Mouse (Mus musculus): ENCODE data around the gene Krt9. TPM values are rescaled to one million over a fixed set of nuclear protein-coding genes. Genes with fewer than 3 reads are reported as not detected.

The Krt9 gene
- total and polyA plus RNA-seq, 2 experiments from 2014 or later: not detected

DNA sequence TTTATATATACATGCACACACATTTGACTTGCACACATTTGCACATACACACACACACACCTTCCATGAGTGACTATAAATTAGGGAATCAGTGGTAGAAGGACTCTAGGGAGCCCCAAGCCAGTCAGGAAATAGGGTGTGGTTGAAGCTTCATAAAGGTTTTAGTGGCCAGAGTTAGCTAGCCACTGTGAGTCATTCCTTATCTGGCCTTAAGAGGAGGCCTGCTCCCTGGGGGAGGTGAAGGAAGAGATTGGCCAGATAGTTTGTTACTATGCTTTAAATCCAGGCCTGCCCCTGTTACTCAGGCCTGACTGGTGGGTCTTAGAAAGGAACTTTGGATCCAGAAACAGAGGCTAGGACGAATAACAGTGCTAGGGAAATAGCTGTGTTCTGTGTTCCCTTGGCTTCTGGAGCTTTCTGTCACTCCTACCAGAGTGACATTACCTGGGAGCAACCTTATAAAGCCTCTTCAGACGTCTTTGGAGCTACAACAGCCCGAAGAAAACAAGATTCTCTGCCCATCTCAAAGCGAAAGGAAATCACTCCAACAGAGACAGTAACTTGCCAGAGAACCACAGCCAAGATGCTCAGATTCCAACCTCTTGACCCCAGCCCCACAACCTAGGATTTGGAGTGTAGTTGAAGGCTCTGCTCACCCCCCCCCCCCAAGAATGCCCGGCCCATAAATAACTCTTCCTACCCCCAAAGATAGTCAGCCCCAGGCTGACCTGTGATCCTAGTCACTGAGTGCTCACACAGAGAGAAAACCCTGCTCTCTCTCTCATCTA, 45.3 kb downstream of the Krt9 start:
- no peak for DNase-seq (ENCODE audit: low spot score)
- no peak for ATAC-seq (ENCODE audit: low FRiP score)
- Histone ChIP-seq H3K27ac (ENCODE audit: low read depth, low read length) (no peak overlapping the region), H3K9ac (replicated peaks; ENCODE audit: low read length, poor library complexity, severe bottlenecking) (no peak overlapping the region), H3K36me3 (ENCODE audit: insufficient read depth, low read length) (no peaks in the 10 kb centered on the region), H3K9me3 (ENCODE audit: low read length) (no peaks in the 10 kb centered on the region), H3K4me1 (ENCODE audit: insufficient read depth, low read length) (peaks cover 8% of the 10 kb centered on the region; the same call in 1 of the 2 replicates), H3K4me2 (ENCODE audit: low read depth, low read length, poor library complexity, severe bottlenecking) (no peak overlapping the region), H3K27me3 (ENCODE audit: insufficient read depth, low read length) (peaks cover 12% of the 10 kb centered on the region), H3K4me3 (ENCODE audit: low read depth, low read length) (no peak overlapping the region)
- WGBS: 80% methylated on average over 5 of the region's 5 CpGs
- TF ChIP-seq CTCF (IDR thresholded peaks at IDR 0.05): no peak

DNA sequence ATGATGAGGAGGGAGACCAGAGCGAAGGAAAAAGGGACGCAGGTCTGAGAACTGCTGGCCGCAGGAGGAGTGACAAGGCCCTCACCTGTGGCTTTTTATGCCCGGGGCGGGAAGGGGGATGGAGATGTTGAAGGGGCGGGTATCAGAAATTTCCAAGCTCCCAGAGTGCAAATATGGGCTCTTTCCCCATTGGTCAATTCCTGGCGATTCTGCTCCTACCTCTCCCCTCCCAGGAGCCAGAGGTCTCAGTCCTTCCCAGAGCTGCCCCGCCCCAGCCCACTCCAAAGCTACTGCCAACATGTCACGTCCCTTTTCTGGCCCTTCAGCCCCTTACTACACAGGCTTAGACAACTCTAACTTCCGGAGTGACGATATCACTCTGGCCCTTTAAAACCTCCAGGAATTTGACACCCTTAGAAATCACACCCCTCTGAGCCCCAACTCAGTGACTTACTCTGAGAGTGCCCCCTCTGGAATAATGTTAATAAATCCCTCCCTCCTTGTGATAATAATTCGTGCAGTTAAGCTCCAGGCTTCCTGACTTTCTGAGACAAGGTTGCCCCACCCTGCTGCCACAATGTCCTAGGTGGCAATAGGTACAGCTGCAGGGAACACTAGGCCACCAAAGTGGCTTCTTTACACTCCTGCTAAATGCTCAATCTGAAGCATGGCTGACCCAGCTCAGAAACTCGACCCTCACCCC, 47.0 kb downstream of the Krt9 start:
- 7% methylated on average over 12 of the region's 13 CpGs for WGBS

DNA sequence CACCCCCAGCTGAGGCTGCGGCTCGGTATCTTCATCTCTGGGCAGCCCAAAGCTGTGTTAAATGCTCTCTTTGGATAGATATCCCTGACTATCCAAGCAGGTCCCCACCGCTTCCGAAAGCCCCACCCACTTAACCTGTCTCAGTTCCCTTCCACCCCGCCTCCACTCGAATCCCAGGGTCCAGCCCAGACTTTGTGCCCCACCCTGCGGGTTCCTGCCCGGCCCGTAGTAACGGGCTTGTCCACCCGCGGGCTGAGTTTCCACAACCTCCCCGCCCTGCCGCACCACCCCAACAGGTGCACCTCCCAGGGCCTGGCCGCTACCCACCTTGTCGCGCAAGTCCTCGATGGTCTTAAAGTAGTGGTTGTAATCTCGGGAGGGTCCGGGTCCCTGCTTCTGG, 47.9 kb downstream of the Krt9 start:
- ATAC-seq (ENCODE audit: low FRiP score) (no peak), DNase-seq (ENCODE audit: low spot score) (no peak)
- Histone ChIP-seq H3K9ac (replicated peaks; ENCODE audit: low read length, poor library complexity, severe bottlenecking) (no peak overlapping the region), H3K4me2 (ENCODE audit: low read depth, low read length, poor library complexity, severe bottlenecking) (peak overlapping the region; percentile 62), H3K9me3 (ENCODE audit: low read length) (no peaks in the 10 kb centered on the region), H3K4me1 (ENCODE audit: insufficient read depth, low read length) (peaks cover 8% of the 10 kb centered on the region; the same call in 1 of the 2 replicates), H3K27me3 (ENCODE audit: insufficient read depth, low read length) (peaks cover 12% of the 10 kb centered on the region), H3K27ac (ENCODE audit: low read depth, low read length) (no peak overlapping the region), H3K4me3 (ENCODE audit: low read depth, low read length) (peak overlapping the region; percentile 31), H3K36me3 (ENCODE audit: insufficient read depth, low read length) (no peaks in the 10 kb centered on the region)
- WGBS: 2% methylated on average over 20 of the region's 20 CpGs
- no peak for TF ChIP-seq CTCF (IDR thresholded peaks at IDR 0.05)

More for the DNA sequence above, 47.0 kb downstream of the Krt9 start:
- ATAC-seq (ENCODE audit: low FRiP score) (no peak), DNase-seq (ENCODE audit: low spot score) (no peak)
- no peak for TF ChIP-seq CTCF (IDR thresholded peaks at IDR 0.05)
- H3K27me3 ChIP-seq (ENCODE audit: insufficient read depth, low read length): peaks cover 12% of the 10 kb centered on the region
- H3K36me3 ChIP-seq (ENCODE audit: insufficient read depth, low read length): no peaks in the 10 kb centered on the region
- peaks cover 8% of the 10 kb centered on the region; the same call in 1 of the 2 replicates for H3K4me1 ChIP-seq (ENCODE audit: insufficient read depth, low read length)
- peak overlapping the region; percentile 31 for H3K4me3 ChIP-seq (ENCODE audit: low read depth, low read length)
- H3K9me3 ChIP-seq (ENCODE audit: low read length): no peaks in the 10 kb centered on the region
- no peak overlapping the region for H3K27ac ChIP-seq (ENCODE audit: low read depth, low read length)
- peak overlapping the region; percentile 62 for H3K4me2 ChIP-seq (ENCODE audit: low read depth, low read length, poor library complexity, severe bottlenecking)
- H3K9ac ChIP-seq (replicated peaks; ENCODE audit: low read length, poor library complexity, severe bottlenecking): 0 out of 2 replicates have a peak overlapping the region, but pooled peaks have one; percentile 29

DNA sequence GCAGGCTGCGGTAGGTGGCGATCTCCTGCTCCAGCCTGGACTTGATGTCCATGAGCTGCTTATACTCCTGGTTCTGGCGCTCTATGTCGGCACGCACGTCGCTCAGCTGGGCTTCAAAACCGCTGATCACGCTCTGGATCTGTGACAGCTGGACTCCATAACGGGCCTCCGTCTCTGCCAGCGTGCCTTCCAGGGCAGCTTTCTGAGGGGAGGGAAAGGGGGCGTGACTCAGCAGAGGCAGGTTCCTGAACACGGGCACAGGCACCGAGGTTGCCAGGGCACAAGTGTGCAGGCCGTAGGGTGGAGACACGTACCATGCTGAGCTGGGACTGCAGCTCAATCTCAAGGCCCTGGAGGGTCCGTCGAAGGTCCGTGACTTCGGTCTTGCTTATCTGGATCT, 52.1 kb downstream of the Krt9 start:
- H3K27me3 ChIP-seq (ENCODE audit: insufficient read depth, low read length): peaks cover 12% of the 10 kb centered on the region
- peaks cover 8% of the 10 kb centered on the region; the same call in 1 of the 2 replicates for H3K4me1 ChIP-seq (ENCODE audit: insufficient read depth, low read length)
- 90% methylated on average over 21 of the region's 21 CpGs for WGBS
- no peak overlapping the region for H3K4me2 ChIP-seq (ENCODE audit: low read depth, low read length, poor library complexity, severe bottlenecking)
- no peaks in the 10 kb centered on the region for H3K36me3 ChIP-seq (ENCODE audit: insufficient read depth, low read length)
- DNase-seq (ENCODE audit: low spot score) (no peak), ATAC-seq (ENCODE audit: low FRiP score) (no peak)
- TF ChIP-seq CTCF (IDR thresholded peaks at IDR 0.05): no peak
- H3K27ac ChIP-seq (ENCODE audit: low read depth, low read length): no peak overlapping the region
- no peak overlapping the region for H3K9ac ChIP-seq (replicated peaks; ENCODE audit: low read length, poor library complexity, severe bottlenecking)
- H3K4me3 ChIP-seq (ENCODE audit: low read depth, low read length): no peak overlapping the region
- no peaks in the 10 kb centered on the region for H3K9me3 ChIP-seq (ENCODE audit: low read length)

DNA sequence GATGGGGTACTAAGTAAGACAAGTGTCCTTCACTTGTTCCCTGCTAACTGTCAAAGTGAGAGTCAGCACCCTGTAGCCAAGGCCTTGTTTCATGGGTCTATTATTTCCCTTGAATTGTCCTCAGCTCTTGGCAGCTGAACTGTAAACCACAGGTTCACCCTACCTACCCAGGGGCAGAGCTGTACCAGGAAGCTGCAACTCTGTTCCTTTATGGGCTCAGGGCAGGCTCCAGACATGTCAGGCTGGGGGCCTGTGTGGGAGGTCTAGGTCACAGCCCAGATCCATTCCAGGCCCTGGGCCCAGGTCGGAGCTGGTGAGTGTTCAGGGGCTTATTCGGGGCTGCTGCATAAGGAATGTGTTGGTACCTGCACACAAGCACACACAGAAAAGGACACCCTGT, 53.7 kb downstream of the Krt9 start:
- no peak for DNase-seq (ENCODE audit: low spot score)
- 65% methylated on average over 2 of the region's 2 CpGs for WGBS
- no peak overlapping the region for H3K27ac ChIP-seq (ENCODE audit: low read depth, low read length)

DNA sequence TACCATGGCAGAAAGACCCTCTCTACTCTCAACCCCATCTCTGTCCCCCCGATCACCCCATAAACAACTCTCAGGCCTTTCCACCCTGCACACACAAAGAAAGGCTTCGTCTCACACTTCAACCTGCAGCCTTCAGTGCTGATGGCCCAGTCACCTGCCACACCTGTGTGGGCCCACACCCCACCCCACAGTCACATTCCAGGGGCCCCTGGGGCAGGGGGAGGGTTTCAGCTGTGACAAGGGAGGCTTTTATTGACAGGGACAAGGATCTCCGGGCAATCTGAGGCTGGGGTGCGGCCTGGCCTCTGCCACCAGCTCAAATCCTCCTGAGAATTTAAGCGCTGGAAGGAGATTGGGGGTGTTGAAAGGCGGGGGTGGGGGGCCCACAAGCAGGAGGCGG, 54.2 kb downstream of the Krt9 start:
- 50% methylated on average over 7 of the region's 7 CpGs for WGBS
- ATAC-seq (ENCODE audit: low FRiP score) (no peak), DNase-seq (ENCODE audit: low spot score) (no peak)
- Histone ChIP-seq H3K27ac (ENCODE audit: low read depth, low read length) (no peak overlapping the region), H3K4me2 (ENCODE audit: low read depth, low read length, poor library complexity, severe bottlenecking) (no peak overlapping the region), H3K9me3 (ENCODE audit: low read length) (no peaks in the 10 kb centered on the region), H3K9ac (replicated peaks; ENCODE audit: low read length, poor library complexity, severe bottlenecking) (no peak overlapping the region), H3K36me3 (ENCODE audit: insufficient read depth, low read length) (no peaks in the 10 kb centered on the region), H3K4me3 (ENCODE audit: low read depth, low read length) (no peak overlapping the region), H3K4me1 (ENCODE audit: insufficient read depth, low read length) (no peaks in the 10 kb centered on the region), H3K27me3 (ENCODE audit: insufficient read depth, low read length) (no peaks in the 10 kb centered on the region)
- TF ChIP-seq CTCF (IDR thresholded peaks at IDR 0.05): no peak

More for the DNA sequence above, 53.7 kb downstream of the Krt9 start:
- H3K4me3 ChIP-seq (ENCODE audit: low read depth, low read length): no peak overlapping the region
- ATAC-seq (ENCODE audit: low FRiP score): no peak
- H3K9me3 ChIP-seq (ENCODE audit: low read length): no peaks in the 10 kb centered on the region
- H3K9ac ChIP-seq (replicated peaks; ENCODE audit: low read length, poor library complexity, severe bottlenecking): no peak overlapping the region
- H3K36me3 ChIP-seq (ENCODE audit: insufficient read depth, low read length): no peaks in the 10 kb centered on the region
- peaks cover 3% of the 10 kb centered on the region for H3K27me3 ChIP-seq (ENCODE audit: insufficient read depth, low read length)
- no peaks in the 10 kb centered on the region for H3K4me1 ChIP-seq (ENCODE audit: insufficient read depth, low read length)
- no peak overlapping the region for H3K4me2 ChIP-seq (ENCODE audit: low read depth, low read length, poor library complexity, severe bottlenecking)
- no peak for TF ChIP-seq CTCF (IDR thresholded peaks at IDR 0.05)

Measured in midbrain, postnatal 0 days (tissue).